Mouse (Mus musculus): Measurements from ENCODE around the gene Plxnb2. TPM values are rescaled to one million over a fixed set of nuclear protein-coding genes. Genes with fewer than 3 reads are reported as not detected.
A peak's percentile ranks its signal among the peaks of the same experiment; 100 is the strongest.

Plxnb2 gene
- polyA plus RNA-seq, 1 experiment from 2014 or later = 101 TPM

- ATAC-seq = peak; percentile 74
- Histone ChIP-seq H3K4me3 (ENCODE audit: low read depth, low read length) (no peak overlapping the region), H3K9me3 (replicated peaks; ENCODE audit: control insufficient read depth, low read length) (no peaks in the 10 kb centered on the region), H3K4me2 (ENCODE audit: low read length) (no peak overlapping the region), H3K9ac (ENCODE audit: low read length) (peak overlapping the region; percentile 43; the same call in 1 of the 2 replicates), H3K27me3 (replicated peaks; ENCODE audit: control insufficient read depth, insufficient read depth, low read length) (no peaks in the 10 kb centered on the region), H3K4me1 (ENCODE audit: control insufficient read depth, insufficient read depth, low read length) (peaks cover 37% of the 10 kb centered on the region), H3K36me3 (ENCODE audit: control insufficient read depth, insufficient read depth, low read length) (peaks cover 57% of the 10 kb centered on the region), H3K27ac (ENCODE audit: low read depth, low read length) (peak overlapping the region; percentile 39)
- DNase-seq (ENCODE audit: low spot score) = peak; percentile 89
- under 1% methylated on average over 10 of the region's 10 CpGs for WGBS
Measured at GRCm38 (mm10) chr15:89169431-89169830, 11.2 kb downstream of the Plxnb2 start.

DNA sequence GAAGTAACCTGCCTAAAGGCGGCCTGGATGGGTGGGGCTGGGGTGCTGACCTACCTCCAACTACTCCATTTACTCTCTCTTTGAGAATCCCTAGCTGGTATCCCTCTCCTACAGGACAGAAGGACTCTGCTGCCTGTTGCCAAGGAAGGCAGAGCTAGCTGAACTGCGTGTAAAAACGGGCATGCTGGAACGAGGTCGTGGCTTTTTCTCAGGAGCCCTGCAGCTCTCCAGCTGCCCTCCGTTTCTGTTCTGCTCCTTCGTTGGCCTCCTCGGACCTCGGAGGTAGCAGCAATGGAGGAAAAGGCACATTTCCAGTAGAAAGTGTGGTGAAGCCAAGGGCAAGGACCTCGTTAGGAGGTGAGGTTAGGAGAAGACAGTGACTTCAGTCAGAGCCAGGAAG lies 11.7 kb downstream of the Plxnb2 start:
- DNase-seq (ENCODE audit: low spot score) (no peak), ATAC-seq (no peak)
- H3K4me2 ChIP-seq (ENCODE audit: low read length) = no peak overlapping the region
- H3K27ac ChIP-seq (ENCODE audit: low read depth, low read length) = peak overlapping the region; percentile 39; the same call in 1 of the 2 replicates
- H3K27me3 ChIP-seq (replicated peaks; ENCODE audit: control insufficient read depth, insufficient read depth, low read length) = no peaks in the 10 kb centered on the region
- WGBS = 64% methylated on average over 10 of the region's 10 CpGs
- H3K9ac ChIP-seq (ENCODE audit: low read length) = peak overlapping the region; percentile 43; the same call in 1 of the 2 replicates
- no peaks in the 10 kb centered on the region for H3K9me3 ChIP-seq (replicated peaks; ENCODE audit: control insufficient read depth, low read length)
- peaks cover 32% of the 10 kb centered on the region for H3K4me1 ChIP-seq (ENCODE audit: control insufficient read depth, insufficient read depth, low read length)
- no peak overlapping the region for H3K4me3 ChIP-seq (ENCODE audit: low read depth, low read length)
- peaks cover 62% of the 10 kb centered on the region for H3K36me3 ChIP-seq (ENCODE audit: control insufficient read depth, insufficient read depth, low read length)

- ATAC-seq (no peak), DNase-seq (ENCODE audit: low spot score) (no peak)
- 95% methylated on average over 12 of the region's 12 CpGs for WGBS
- Histone ChIP-seq H3K36me3 (ENCODE audit: control insufficient read depth, insufficient read depth, low read length) (peaks cover 96% of the 10 kb centered on the region), H3K4me1 (ENCODE audit: control insufficient read depth, insufficient read depth, low read length) (peaks cover 13% of the 10 kb centered on the region), H3K4me2 (ENCODE audit: low read length) (no peak overlapping the region), H3K27me3 (replicated peaks; ENCODE audit: control insufficient read depth, insufficient read depth, low read length) (no peaks in the 10 kb centered on the region), H3K9me3 (replicated peaks; ENCODE audit: control insufficient read depth, low read length) (no peaks in the 10 kb centered on the region), H3K9ac (ENCODE audit: low read length) (no peak overlapping the region), H3K4me3 (ENCODE audit: low read depth, low read length) (no peak overlapping the region), H3K27ac (ENCODE audit: low read depth, low read length) (no peak overlapping the region)
Measured at GRCm38 (mm10) chr15:89165478-89165877, 15.1 kb downstream of the Plxnb2 start.

- no peak overlapping the region for H3K4me3 ChIP-seq (ENCODE audit: low read depth, low read length)
- H3K36me3 ChIP-seq (ENCODE audit: control insufficient read depth, insufficient read depth, low read length) = peaks cover 100% of the 10 kb centered on the region
- no peaks in the 10 kb centered on the region for H3K27me3 ChIP-seq (replicated peaks; ENCODE audit: control insufficient read depth, insufficient read depth, low read length)
- H3K4me1 ChIP-seq (ENCODE audit: control insufficient read depth, insufficient read depth, low read length) = no peaks in the 10 kb centered on the region
- H3K27ac ChIP-seq (ENCODE audit: low read depth, low read length) = no peak overlapping the region
- no peak overlapping the region for H3K4me2 ChIP-seq (ENCODE audit: low read length)
- H3K9ac ChIP-seq (ENCODE audit: low read length) = no peak overlapping the region
- 93% methylated on average over 9 of the region's 9 CpGs for WGBS
- ATAC-seq = no peak
- no peak for DNase-seq (ENCODE audit: low spot score)
- H3K9me3 ChIP-seq (replicated peaks; ENCODE audit: control insufficient read depth, low read length) = no peaks in the 10 kb centered on the region
Measured at GRCm38 (mm10) chr15:89161397-89161796, 19.2 kb downstream of the Plxnb2 start.

- no peak for ATAC-seq
- DNase-seq (ENCODE audit: low spot score) = no peak
- 94% methylated on average over 16 of the region's 16 CpGs for WGBS
Measured at GRCm38 (mm10) chr15:89158516-89158915, 22.1 kb downstream of the Plxnb2 start.

GRCm38 (mm10) chr15:89157954-89158353 lies 22.6 kb downstream of the Plxnb2 start:
- Histone ChIP-seq H3K27me3 (replicated peaks; ENCODE audit: control insufficient read depth, insufficient read depth, low read length) (no peaks in the 10 kb centered on the region), H3K4me2 (ENCODE audit: low read length) (no peak overlapping the region), H3K9me3 (replicated peaks; ENCODE audit: control insufficient read depth, low read length) (no peaks in the 10 kb centered on the region), H3K4me3 (ENCODE audit: low read depth, low read length) (no peak overlapping the region), H3K27ac (ENCODE audit: low read depth, low read length) (no peak overlapping the region), H3K9ac (ENCODE audit: low read length) (no peak overlapping the region), H3K4me1 (ENCODE audit: control insufficient read depth, insufficient read depth, low read length) (no peaks in the 10 kb centered on the region), H3K36me3 (ENCODE audit: control insufficient read depth, insufficient read depth, low read length) (peaks cover 98% of the 10 kb centered on the region)
- ATAC-seq = peak; percentile 56; the same call in 1 of the 2 replicates
- WGBS = 67% methylated on average over 7 of the region's 7 CpGs
- DNase-seq (ENCODE audit: low spot score) = peak; percentile 85

More at GRCm38 (mm10) chr15:89158516-89158915, 22.1 kb downstream of the Plxnb2 start:
- H3K36me3 ChIP-seq (ENCODE audit: control insufficient read depth, insufficient read depth, low read length) = peaks cover 100% of the 10 kb centered on the region
- H3K27ac ChIP-seq (ENCODE audit: low read depth, low read length) = no peak overlapping the region
- H3K4me1 ChIP-seq (ENCODE audit: control insufficient read depth, insufficient read depth, low read length) = no peaks in the 10 kb centered on the region
- H3K27me3 ChIP-seq (replicated peaks; ENCODE audit: control insufficient read depth, insufficient read depth, low read length) = no peaks in the 10 kb centered on the region
- no peak overlapping the region for H3K4me3 ChIP-seq (ENCODE audit: low read depth, low read length)
- H3K9me3 ChIP-seq (replicated peaks; ENCODE audit: control insufficient read depth, low read length) = no peaks in the 10 kb centered on the region
- H3K4me2 ChIP-seq (ENCODE audit: low read length) = no peak overlapping the region
- no peak overlapping the region for H3K9ac ChIP-seq (ENCODE audit: low read length)

GRCm38 (mm10) chr15:89152312-89152711 lies 28.3 kb downstream of the Plxnb2 start:
- ATAC-seq = no peak
- no peak overlapping the region for H3K4me2 ChIP-seq (ENCODE audit: low read length)

DNA sequence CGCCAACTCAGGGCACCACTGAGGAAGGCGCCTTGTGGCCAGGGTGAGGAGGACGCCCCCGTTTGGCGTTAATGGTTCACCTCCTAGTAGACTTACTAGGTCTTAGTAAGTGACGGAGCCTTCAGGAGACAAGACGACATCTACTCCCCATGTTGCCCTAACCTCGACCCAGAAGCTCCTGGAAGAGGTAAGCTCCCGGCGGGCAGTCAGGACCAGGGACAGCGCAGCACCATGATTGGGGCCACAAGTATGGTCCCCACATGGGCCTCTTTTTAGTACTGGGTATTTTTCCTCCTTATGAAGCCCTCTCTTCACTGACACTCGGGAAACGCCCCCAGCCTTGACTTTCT lies 30.6 kb downstream of the Plxnb2 start:
- H3K4me1 ChIP-seq (ENCODE audit: control insufficient read depth, insufficient read depth, low read length) = peaks cover 27% of the 10 kb centered on the region
- H3K4me3 ChIP-seq (ENCODE audit: low read depth, low read length) = peak overlapping the region; percentile 74
- H3K27me3 ChIP-seq (replicated peaks; ENCODE audit: control insufficient read depth, insufficient read depth, low read length) = no peaks in the 10 kb centered on the region
- WGBS = 6% methylated on average over 13 of the region's 13 CpGs
- H3K36me3 ChIP-seq (ENCODE audit: control insufficient read depth, insufficient read depth, low read length) = peaks cover 28% of the 10 kb centered on the region
- DNase-seq (ENCODE audit: low spot score) = peak; percentile 41
- H3K9ac ChIP-seq (ENCODE audit: low read length) = peak overlapping the region; percentile 90
- peak overlapping the region; percentile 90 for H3K27ac ChIP-seq (ENCODE audit: low read depth, low read length)
- 0 out of 2 replicates have a peak, but pooled peaks have one; percentile 4 for ATAC-seq
- H3K9me3 ChIP-seq (replicated peaks; ENCODE audit: control insufficient read depth, low read length) = no peaks in the 10 kb centered on the region
- H3K4me2 ChIP-seq (ENCODE audit: low read length) = peak overlapping the region; percentile 82

More at GRCm38 (mm10) chr15:89152312-89152711, 28.3 kb downstream of the Plxnb2 start:
- Histone ChIP-seq H3K4me3 (ENCODE audit: low read depth, low read length) (no peak overlapping the region), H3K9me3 (replicated peaks; ENCODE audit: control insufficient read depth, low read length) (no peaks in the 10 kb centered on the region), H3K27ac (ENCODE audit: low read depth, low read length) (peak overlapping the region; percentile 67; the same call in 1 of the 2 replicates), H3K9ac (ENCODE audit: low read length) (0 out of 2 replicates have a peak overlapping the region, but pooled peaks have one; percentile 6), H3K27me3 (replicated peaks; ENCODE audit: control insufficient read depth, insufficient read depth, low read length) (no peaks in the 10 kb centered on the region), H3K4me1 (ENCODE audit: control insufficient read depth, insufficient read depth, low read length) (peaks cover 23% of the 10 kb centered on the region), H3K36me3 (ENCODE audit: control insufficient read depth, insufficient read depth, low read length) (peaks cover 41% of the 10 kb centered on the region)
- DNase-seq (ENCODE audit: low spot score) = peak; percentile 69

DNA sequence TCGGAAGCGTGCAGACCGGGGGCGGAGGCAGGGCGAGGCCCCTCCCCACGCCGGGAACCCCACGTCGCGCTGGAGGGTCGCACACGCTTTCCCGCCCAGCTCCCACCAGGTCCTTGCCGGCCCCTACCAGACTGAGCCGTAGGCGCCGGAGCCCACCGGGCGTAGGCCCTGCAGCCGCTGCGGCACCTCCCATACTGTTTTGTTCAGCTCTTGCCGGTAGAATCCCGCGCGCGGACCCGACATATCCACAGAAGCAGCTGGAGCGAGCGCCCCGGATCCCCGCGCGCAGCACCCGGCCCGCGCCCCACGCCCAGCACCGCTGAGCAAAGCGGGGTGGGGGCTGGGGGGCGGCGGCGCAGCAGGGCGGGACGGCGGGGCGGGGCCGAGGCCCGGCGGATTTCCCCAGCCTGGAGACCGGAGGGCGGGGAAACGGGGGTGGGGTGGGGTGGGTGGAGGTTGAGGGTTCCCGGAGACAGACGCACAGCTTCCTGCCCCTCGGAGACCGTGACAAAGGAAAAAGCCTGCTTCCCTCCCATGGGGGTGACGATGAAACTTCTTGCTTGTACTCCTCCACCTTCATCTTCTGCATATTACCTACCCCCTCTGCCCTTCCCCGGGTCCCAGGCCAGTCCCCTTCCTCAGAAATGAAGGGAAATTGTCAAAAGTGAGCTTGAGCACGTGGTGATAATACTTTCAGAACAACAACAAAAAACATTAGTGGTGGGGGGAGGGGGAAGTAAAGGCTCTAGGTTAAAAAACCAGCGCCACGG lies 31.1 kb downstream of the Plxnb2 start, which contains the start of gene Mapk11:
Mapk11 (minus strand) TSS at position 358 of the 770 bp plus-strand sequence.
- 2% methylated on average over 31 of the region's 61 CpGs for WGBS
- Histone ChIP-seq H3K9me3 (replicated peaks; ENCODE audit: control insufficient read depth, low read length) (no peaks in the 10 kb centered on the region), H3K27ac (ENCODE audit: low read depth, low read length) (peak within 1 kb of the TSS; percentile 90), H3K4me2 (ENCODE audit: low read length) (peak within 1 kb of the TSS; percentile 82), H3K27me3 (replicated peaks; ENCODE audit: control insufficient read depth, insufficient read depth, low read length) (no peaks in the 10 kb centered on the region), H3K36me3 (ENCODE audit: control insufficient read depth, insufficient read depth, low read length) (peaks cover 28% of the 10 kb centered on the region), H3K4me1 (ENCODE audit: control insufficient read depth, insufficient read depth, low read length) (peaks cover 27% of the 10 kb centered on the region), H3K9ac (ENCODE audit: low read length) (peak within 1 kb of the TSS; percentile 90), H3K4me3 (ENCODE audit: low read depth, low read length) (peak within 1 kb of the TSS; percentile 74)
- ATAC-seq (peak; percentile 82), DNase-seq (ENCODE audit: low spot score) (peak; percentile 72)
